ENCODE assay signal across 23 mouse cellular contexts in genomic region chr13:44308227-44308626, GRCm38 (mm10).
A peak's percentile ranks its signal among the peaks of the same experiment; 100 is the strongest.
DNase-seq lines count a peak whose midpoint lies in the region; ATAC-seq and TF ChIP-seq lines count a peak whose summit lies in the region.
"Had no signal": no experiment of that assay in that cellular context is flagged by ENCODE, and none has a peak within 500 bp of the region (broad histone marks: within the 10 kb centered on the region; RNA-seq: fewer than 3 reads in every experiment).

No protein-coding gene starts in this region.

- 66% methylated on average over 13 of the region's 13 CpGs for WGBS in heart, embryonic 12.5 days
- 50% methylated on average over 13 of the region's 13 CpGs for WGBS in hindbrain, embryonic 15.5 days
- WGBS in hindbrain, postnatal 0 days, result 48% methylated on average over 13 of the region's 13 CpGs
- 50% methylated on average over 13 of the region's 13 CpGs for WGBS in midbrain, embryonic 13.5 days

- H3K4me2 ChIP-seq in heart, embryonic 12.5 days, result 0 out of 2 replicates have a peak overlapping the region, but pooled peaks have one; percentile 28
- H3K4me2 ChIP-seq in hindbrain, embryonic 15.5 days, result peak overlapping the region; percentile 23
- H3K4me2 ChIP-seq in hindbrain, postnatal 0 days (ENCODE audit: low read depth, low read length), result no peak overlapping the region
- H3K4me2 ChIP-seq in midbrain, embryonic 13.5 days (replicated peaks), result peak overlapping the region; percentile 22; the same call in 1 of the 2 replicates
- H3K4me2 ChIP-seq: embryonic facial prominence, embryonic 15.5 days; limb, embryonic 12.5 days; liver, embryonic 13.5 days had no signal

- no peaks in the 10 kb centered on the region for H3K27me3 ChIP-seq in heart, embryonic 12.5 days (replicated peaks)
- no peaks in the 10 kb centered on the region; the same call in 1 of the 2 replicates for H3K27me3 ChIP-seq in hindbrain, embryonic 15.5 days
- H3K27me3 ChIP-seq in hindbrain, postnatal 0 days (ENCODE audit: insufficient read depth, low read length), result no peaks in the 10 kb centered on the region
- H3K27me3 ChIP-seq in midbrain, embryonic 13.5 days, result no peaks in the 10 kb centered on the region
- H3K27me3 ChIP-seq: embryonic facial prominence, embryonic 15.5 days; limb, embryonic 12.5 days; liver, embryonic 13.5 days had no signal

- no peak overlapping the region for H3K27ac ChIP-seq in heart, embryonic 12.5 days (ENCODE audit: poor library complexity, severe bottlenecking)
- H3K27ac ChIP-seq in hindbrain, embryonic 15.5 days (replicated peaks), result no peak overlapping the region
- no peak overlapping the region for H3K27ac ChIP-seq in hindbrain, postnatal 0 days
- H3K27ac ChIP-seq in midbrain, embryonic 13.5 days, result no peak overlapping the region
- H3K27ac ChIP-seq: embryonic facial prominence, embryonic 15.5 days; heart, adult 2 months; limb, embryonic 12.5 days; liver, embryonic 13.5 days had no signal

- no peak for DNase-seq in heart, adult 18-20 months
- no peak for DNase-seq in hindbrain, postnatal 0 days (ENCODE audit: low spot score)
- DNase-seq in brain, embryonic 14.5 days (ENCODE audit: low read depth), result peak; percentile 24
- no peak for DNase-seq in frontal cortex, postnatal 25 days (ENCODE audit: low spot score in 2 of 2)
- DNase-seq in testis, postnatal 14 days (ENCODE audit: low spot score), result no peak
- DNase-seq: adrenal gland, postnatal 14 days; cerebellum, adult 11 months; cerebellum, adult 9-11 months; gastrocnemius, postnatal 14 days; heart, adult 2 months; kidney, adult 11 months; kidney, postnatal 4 days; liver, embryonic 13.5 days; lung, adult 2 months; lung, postnatal 14 days; thymus, adult 2 months had no signal

- no peaks in the 10 kb centered on the region for H3K9me3 ChIP-seq in heart, embryonic 12.5 days (replicated peaks)
- H3K9me3 ChIP-seq in hindbrain, embryonic 15.5 days, result no peaks in the 10 kb centered on the region
- no peaks in the 10 kb centered on the region for H3K9me3 ChIP-seq in hindbrain, postnatal 0 days (ENCODE audit: low read length)
- H3K9me3 ChIP-seq in midbrain, embryonic 13.5 days, result no peaks in the 10 kb centered on the region
- H3K9me3 ChIP-seq: embryonic facial prominence, embryonic 15.5 days; limb, embryonic 12.5 days; liver, embryonic 13.5 days had no signal

- H3K4me1 ChIP-seq in heart, embryonic 12.5 days (replicated peaks), result no peaks in the 10 kb centered on the region; the same call in 1 of the 2 replicates
- no peaks in the 10 kb centered on the region for H3K4me1 ChIP-seq in hindbrain, embryonic 15.5 days (replicated peaks)
- no peaks in the 10 kb centered on the region for H3K4me1 ChIP-seq in hindbrain, postnatal 0 days (ENCODE audit: insufficient read depth, low read length)
- no peaks in the 10 kb centered on the region for H3K4me1 ChIP-seq in midbrain, embryonic 13.5 days (replicated peaks)
- H3K4me1 ChIP-seq: embryonic facial prominence, embryonic 15.5 days; limb, embryonic 12.5 days; liver, embryonic 13.5 days had no signal

- no peak overlapping the region for H3K9ac ChIP-seq in heart, embryonic 12.5 days
- no peak overlapping the region for H3K9ac ChIP-seq in hindbrain, embryonic 15.5 days
- H3K9ac ChIP-seq in hindbrain, postnatal 0 days (replicated peaks; ENCODE audit: low read length), result no peak overlapping the region
- H3K9ac ChIP-seq in midbrain, embryonic 13.5 days (replicated peaks), result no peak overlapping the region
- H3K9ac ChIP-seq: embryonic facial prominence, embryonic 15.5 days; limb, embryonic 12.5 days; liver, embryonic 13.5 days had no signal

- no peak for ATAC-seq in heart, embryonic 12.5 days (ENCODE audit: insufficient number of reproducible peaks, low FRiP score)
- no peak for ATAC-seq in hindbrain, embryonic 15.5 days (ENCODE audit: low FRiP score, low read depth)
- ATAC-seq in hindbrain, postnatal 0 days, result no peak
- no peak for ATAC-seq in midbrain, embryonic 13.5 days
- ATAC-seq: activated CD4-positive, CD25-positive, alpha-beta regulatory T cell, adult 4 months; Patski had no signal

- no peak for TF ChIP-seq CTCF in hindbrain, postnatal 0 days (IDR thresholded peaks at IDR 0.05; ENCODE audit: low read depth)
- TF ChIP-seq CTCF in brain, embryonic 14.5 days (IDR thresholded peaks at IDR 0.05; ENCODE audit: borderline replicate concordance, extremely low read depth, insufficient read depth, insufficient read length), result no peak

- no peak for TF ChIP-seq POLR2A in brain, embryonic 14.5 days (IDR thresholded peaks at IDR 0.05; ENCODE audit: borderline replicate concordance, extremely low read depth, insufficient read depth, insufficient read length, poor library complexity, severe bottlenecking)

- no peak overlapping the region for H3K4me3 ChIP-seq in heart, embryonic 12.5 days
- H3K4me3 ChIP-seq in hindbrain, embryonic 15.5 days, result no peak overlapping the region
- no peak overlapping the region for H3K4me3 ChIP-seq in hindbrain, postnatal 0 days (ENCODE audit: low read length)
- no peak overlapping the region for H3K4me3 ChIP-seq in midbrain, embryonic 13.5 days (replicated peaks)
- H3K4me3 ChIP-seq: embryonic facial prominence, embryonic 15.5 days; heart, adult 2 months; limb, embryonic 12.5 days; liver, embryonic 13.5 days had no signal

- H3K36me3 ChIP-seq in heart, embryonic 12.5 days, result no peaks in the 10 kb centered on the region
- H3K36me3 ChIP-seq in hindbrain, embryonic 15.5 days, result no peaks in the 10 kb centered on the region
- no peaks in the 10 kb centered on the region for H3K36me3 ChIP-seq in hindbrain, postnatal 0 days (ENCODE audit: insufficient read depth, low read length)
- H3K36me3 ChIP-seq in midbrain, embryonic 13.5 days, result no peaks in the 10 kb centered on the region
- H3K36me3 ChIP-seq: embryonic facial prominence, embryonic 15.5 days; limb, embryonic 12.5 days; liver, embryonic 13.5 days had no signal
